In the genomic region with DNA sequence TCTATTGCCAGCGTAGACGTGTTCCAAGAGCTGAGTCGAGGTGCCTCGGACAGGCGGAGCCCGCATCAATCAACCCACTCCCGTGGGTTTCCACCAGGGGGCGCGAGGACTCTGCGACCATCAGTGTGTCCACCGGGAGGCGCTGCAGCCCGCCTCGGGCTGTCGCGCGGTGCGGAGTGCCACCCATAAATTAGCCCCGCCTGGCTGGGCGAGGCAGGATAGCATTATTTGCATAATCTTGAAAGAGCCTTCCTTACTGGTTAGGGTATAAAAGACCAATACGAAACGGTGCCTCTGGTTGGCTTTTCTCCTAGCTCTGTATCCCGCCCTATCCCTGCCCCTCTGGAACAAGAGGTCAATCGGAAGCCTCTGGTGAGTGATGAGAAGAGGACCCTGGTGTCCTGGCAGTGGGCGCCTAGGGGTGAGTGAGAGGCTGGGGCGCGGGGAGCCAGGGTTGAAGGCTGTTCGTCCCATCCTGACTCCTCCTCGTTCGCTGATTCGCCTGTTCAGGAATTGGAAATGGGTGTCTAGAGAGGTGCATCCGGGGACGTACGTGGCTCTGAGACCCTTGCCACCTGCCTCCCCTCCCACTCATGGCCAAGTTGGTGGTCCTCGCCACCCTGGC, we compare ENCODE assay signal across 1 mouse cellular context.
TF ChIP-seq lines count a peak whose summit lies in the region.

No protein-coding gene starts in this region.

TF ChIP-seq in myocyte, 11 proteins besides CTCF, POLR2A, EP300 and RAD21 (continued from another document):
- TF ChIP-seq MYOD1 (IDR thresholded peaks at IDR 0.05; ENCODE audit: control insufficient read depth in 1 of 3, insufficient read length in 2 of 3, low read depth in 2 of 3) (peak in 1 of 3 experiments; percentile 50), CEBPB (IDR thresholded peaks at IDR 0.05; ENCODE audit: insufficient read depth, poor library complexity, severe bottlenecking) (no peak), MAX (IDR thresholded peaks at IDR 0.05; ENCODE audit: low read depth) (no peak)
